Mouse (Mus musculus) erythroblast, adult 5-6 weeks (primary cell): ENCODE measurements around the gene Slc38a7. TPM values are rescaled to one million over a fixed set of nuclear protein-coding genes. Genes with fewer than 3 reads are reported as not detected.
"Not testable (repeated sequence)": the region's sequence is repeated elsewhere in the genome, so short reads cannot be mapped to it uniquely, and the experiment has no call there.

Source experiments
- ATAC-seq: replicated peaks from 2 replicates; pipeline ENCODE4 v1.8.0; 2016; ENCODE audit warnings: moderate number of reproducible peaks, mild to moderate bottlenecking, moderate TSS enrichment, inconsistent platforms; ENCODE audit not compliant: poor library complexity, low FRiP score, severe bottlenecking
- total RNA-seq, 2 experiments: library from RNA; stranded (forward) in 1 of 2; stranded (reverse) in 1 of 2; fragments of 150-400 nt in 1 of 2; fragments of 200-764, 138-1000 nt in 1 of 2; gene quantifications; 2 replicates each; pipeline versions ENCODE4 v1.2.3 to v1.2.4; 2015 to 2017; ENCODE audit warnings: low replicate concordance in 2 of 2

Gene Slc38a7
- total RNA-seq, 2 experiments from 2014 or later = 0.17 to 0.38 TPM

DNA sequence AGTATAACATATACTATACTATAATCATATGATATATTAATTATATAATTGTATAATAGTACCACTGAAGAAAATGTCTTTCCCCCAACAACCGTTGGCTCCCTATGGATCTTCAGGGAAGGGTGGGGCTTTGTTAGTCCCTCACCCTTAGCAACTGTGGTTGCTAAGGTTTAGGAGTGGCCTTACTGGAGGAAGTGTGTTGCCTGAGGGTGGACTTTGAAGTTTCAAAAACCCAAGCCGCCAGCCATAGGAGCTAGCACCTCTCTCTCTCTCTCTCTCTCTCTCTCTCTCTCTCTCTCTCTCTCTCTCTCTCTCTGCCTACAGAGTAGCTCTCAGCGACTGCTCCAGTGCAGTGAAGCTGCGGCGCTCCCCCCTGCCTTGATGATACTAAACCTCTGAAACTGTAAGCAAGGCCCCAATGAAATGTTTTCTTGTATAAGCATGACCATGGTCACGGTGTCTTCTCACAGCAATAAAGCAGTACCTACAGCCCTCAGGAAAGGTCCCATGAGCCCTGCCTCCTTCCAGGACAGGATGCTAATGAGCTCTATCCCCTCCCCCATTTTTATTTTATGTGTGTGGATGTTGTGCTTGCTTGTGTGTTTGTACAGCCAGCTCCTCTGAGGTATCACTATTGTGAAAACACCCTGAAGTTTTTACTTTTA is 37.2 kb downstream of the Slc38a7 start:
- no peak for ATAC-seq

- no peak for ATAC-seq
Observed at GRCm38 (mm10) chr8:95810184-95810591, 43.2 kb downstream of the Slc38a7 start.

GRCm38 (mm10) chr8:95809116-95809515 is 44.2 kb downstream of the Slc38a7 start:
- ATAC-seq = no peak

DNA sequence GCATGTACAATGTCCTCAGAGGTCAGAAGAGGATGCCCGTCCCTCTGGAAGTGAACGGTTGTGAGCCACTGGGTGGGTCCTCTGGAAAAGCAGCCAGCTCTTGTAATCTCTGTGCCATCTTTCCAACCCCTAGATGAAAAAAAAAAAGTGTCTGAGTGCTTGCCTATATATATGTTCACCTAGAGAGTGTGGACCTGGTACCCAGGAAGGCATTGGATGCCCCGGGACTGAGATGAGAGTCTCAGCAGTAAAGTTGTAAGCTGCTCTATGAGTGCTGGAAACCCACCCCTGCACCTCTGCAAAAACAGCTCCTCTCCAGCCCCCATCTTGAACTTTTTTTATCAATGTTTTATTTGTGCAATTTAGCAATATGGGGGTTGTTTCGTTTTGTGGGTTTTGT is 44.7 kb downstream of the Slc38a7 start:
- ATAC-seq = no peak

GRCm38 (mm10) chr8:95807861-95808260 is 45.5 kb downstream of the Slc38a7 start:
- peak; percentile 86 for ATAC-seq

- peak; percentile 95 for ATAC-seq
Observed at GRCm38 (mm10) chr8:95807331-95807843, 46.0 kb downstream of the Slc38a7 start, which contains the start of gene Cnot1. Cnot1 (minus strand) TSS chr8:95807464.

DNA sequence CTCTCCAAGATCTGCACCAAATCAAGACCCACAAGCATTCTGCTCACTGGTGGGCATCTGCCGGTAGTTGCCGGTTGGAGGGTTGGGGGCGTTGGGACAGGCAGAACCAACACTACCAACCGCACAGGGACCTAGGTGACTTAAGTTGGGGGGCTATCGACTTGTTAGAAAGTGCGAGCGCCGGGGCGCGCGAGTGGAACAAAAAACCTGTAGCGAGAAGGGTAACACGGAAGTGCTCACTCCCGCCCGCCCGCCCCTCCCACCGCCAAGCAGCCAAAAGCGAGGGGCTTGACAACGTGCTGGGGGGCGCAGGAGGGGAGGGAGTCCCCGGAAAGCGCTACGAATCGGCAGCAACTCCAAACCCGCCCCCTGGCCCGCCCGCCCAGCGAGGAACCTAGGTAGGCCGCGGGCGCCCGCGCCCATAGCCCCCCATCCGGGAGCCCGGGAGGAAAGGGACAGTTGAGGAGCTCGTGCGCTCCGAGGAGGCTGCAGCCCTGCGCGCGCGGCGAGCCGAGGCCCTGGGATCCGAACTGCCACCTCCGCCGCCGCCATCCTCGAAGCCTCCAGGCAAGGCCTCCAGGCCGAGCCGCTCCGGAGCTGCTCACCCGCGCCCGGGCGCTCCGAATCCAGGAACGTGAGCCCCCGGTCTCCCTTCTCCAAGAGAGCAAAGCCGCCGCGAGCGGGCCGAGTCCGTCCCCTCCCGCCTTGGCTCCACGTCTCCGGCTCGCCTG is 46.7 kb downstream of the Slc38a7 start:
- no peak for ATAC-seq

DNA sequence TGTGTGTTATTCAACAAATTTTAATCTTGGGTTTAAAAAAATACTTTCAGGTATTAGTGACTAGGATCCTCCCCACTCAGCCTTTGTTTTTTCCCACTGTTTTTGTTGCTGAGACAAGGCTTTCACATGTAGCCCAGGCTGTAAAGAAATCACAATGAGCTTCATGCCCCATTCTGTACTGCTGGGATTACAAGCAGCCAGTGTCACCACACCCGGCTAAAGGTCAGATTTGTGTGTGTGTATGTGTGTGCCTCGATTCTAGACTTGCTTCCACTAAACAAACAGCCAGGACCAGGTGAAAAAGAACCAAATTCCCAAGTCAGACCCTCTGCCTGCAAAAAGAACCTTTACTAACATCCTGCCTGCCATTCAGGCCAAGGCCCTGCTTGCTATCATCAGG is 47.9 kb downstream of the Slc38a7 start:
- no peak for ATAC-seq

GRCm38 (mm10) chr8:95802231-95802630 is 51.1 kb downstream of the Slc38a7 start:
- no peak for ATAC-seq

- ATAC-seq = no peak
Observed at GRCm38 (mm10) chr8:95801476-95802064, 51.8 kb downstream of the Slc38a7 start.

DNA sequence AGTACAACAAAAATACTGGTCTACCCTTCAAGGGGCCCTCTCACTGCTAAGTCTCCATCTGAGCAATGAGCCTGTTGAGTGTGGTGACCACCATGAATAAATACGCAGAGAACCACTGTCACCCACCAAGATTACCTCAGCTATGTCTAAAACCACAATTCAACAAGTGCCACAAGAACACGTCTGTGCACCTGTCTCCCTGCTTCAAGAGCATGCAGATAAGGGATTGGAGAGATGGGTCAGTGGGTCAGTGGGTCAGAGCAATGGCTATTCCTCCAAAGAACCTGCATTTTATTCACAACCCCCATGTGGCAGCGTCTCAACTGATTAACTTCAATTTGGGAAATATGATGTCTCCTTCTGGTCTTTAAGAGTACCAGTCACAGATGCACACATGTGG is 53.0 kb downstream of the Slc38a7 start:
- ATAC-seq = no peak

DNA sequence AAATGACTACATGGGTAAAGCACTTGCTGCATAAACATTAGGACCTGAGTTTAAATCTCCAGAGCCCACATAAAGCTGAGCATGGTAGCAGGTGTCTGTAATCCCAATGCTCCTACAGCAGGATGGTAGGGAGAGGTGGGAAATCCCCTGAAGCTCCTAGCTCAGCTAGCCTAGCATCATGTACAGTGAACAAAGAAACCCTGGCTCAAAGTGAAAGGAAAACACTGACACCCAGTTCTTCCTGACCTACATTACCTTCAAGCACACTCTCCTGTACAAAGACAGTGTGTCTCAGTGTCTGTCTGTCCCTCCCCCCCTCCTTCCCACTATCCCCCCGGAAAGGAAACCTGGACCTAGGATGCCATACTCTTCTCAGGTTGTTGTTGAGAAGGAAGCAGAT is 53.4 kb downstream of the Slc38a7 start:
- ATAC-seq = no peak

GRCm38 (mm10) chr8:95799117-95799516 is 54.2 kb downstream of the Slc38a7 start:
- ATAC-seq = no peak

- ATAC-seq = not testable (repeated sequence)
Observed at GRCm38 (mm10) chr8:95795333-95796061, 57.8 kb downstream of the Slc38a7 start.

Other genes starting within 250 kb of the Slc38a7 start
- 1.2 and 7.1 TPM in 2 replicates for gene Gins3, start 220.1 kb downstream of the Slc38a7 start, total RNA-seq (2015; ENCODE audit: low replicate concordance)
- 10.5 and 17.4 TPM in 2 replicates for gene Gins3, start 220.1 kb downstream of the Slc38a7 start, total RNA-seq (2017; ENCODE audit: low replicate concordance)
- gene Ndrg4, start 176.6 kb downstream of the Slc38a7 start, total RNA-seq (2015; ENCODE audit: low replicate concordance) = not detected in 2 replicates
- gene Ndrg4, start 176.6 kb downstream of the Slc38a7 start, total RNA-seq (2017; ENCODE audit: low replicate concordance) = not detected in 2 replicates
- 4.6 TPM in 1 of 2 replicates, not detected in the other for gene Setd6, start 137.7 kb downstream of the Slc38a7 start, total RNA-seq (2015; ENCODE audit: low replicate concordance)
- 1.5 and 7.2 TPM in 2 replicates for gene Setd6, start 137.7 kb downstream of the Slc38a7 start, total RNA-seq (2017; ENCODE audit: low replicate concordance)
- gene Cnot1, start 46.1 kb downstream of the Slc38a7 start, total RNA-seq (2015; ENCODE audit: low replicate concordance) = 99.7 and 102 TPM in 2 replicates
- 68.9 and 87.2 TPM in 2 replicates for gene Cnot1, start 46.1 kb downstream of the Slc38a7 start, total RNA-seq (2017; ENCODE audit: low replicate concordance)
- gene Sap18b, start 28.2 kb downstream of the Slc38a7 start, total RNA-seq (2015; ENCODE audit: low replicate concordance) = 33.6 and 37.1 TPM in 2 replicates
- gene Sap18b, start 28.2 kb downstream of the Slc38a7 start, total RNA-seq (2017; ENCODE audit: low replicate concordance) = 40.6 and 56.8 TPM in 2 replicates
- gene Got2, start 35.0 kb upstream of the Slc38a7 start, total RNA-seq (2015; ENCODE audit: low replicate concordance) = 25.4 and 38.0 TPM in 2 replicates
- 14.8 and 28.5 TPM in 2 replicates for gene Got2, start 35.0 kb upstream of the Slc38a7 start, total RNA-seq (2017; ENCODE audit: low replicate concordance)